Mouse (Mus musculus): Measurements from ENCODE around the gene Prkd3. TPM values are rescaled to one million over a fixed set of nuclear protein-coding genes. Genes with fewer than 3 reads are reported as not detected.

The Prkd3 gene
- polyA plus RNA-seq, 1 experiment: 19.0 TPM

DNA sequence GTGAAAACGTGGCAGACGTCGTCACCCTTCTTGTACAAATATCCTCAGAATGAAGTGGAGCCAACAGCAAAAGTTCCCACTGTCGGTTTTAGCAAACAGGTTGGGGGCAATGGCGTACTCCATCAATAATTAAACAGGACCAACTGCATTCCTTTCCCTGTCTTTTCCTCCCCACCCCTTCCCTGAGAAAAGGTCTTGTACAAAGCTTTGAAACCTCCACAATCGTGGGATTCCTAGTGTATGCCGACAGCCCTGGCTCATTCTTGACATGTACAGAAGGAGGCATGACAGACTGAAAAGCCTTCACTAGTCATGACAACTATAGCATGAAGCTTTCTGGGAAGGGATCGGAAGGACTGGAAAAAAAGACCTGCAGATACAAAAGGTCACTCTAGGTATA, 67.4 kb downstream of the Prkd3 start:
- Histone ChIP-seq H3K4me1 (ENCODE audit: control insufficient read depth, insufficient read depth, low read length) (no peaks in the 10 kb centered on the region), H3K4me3 (replicated peaks; ENCODE audit: extremely low read depth, low read depth, low read length) (no peak overlapping the region)
- no peak for TF ChIP-seq POLR2A (IDR thresholded peaks at IDR 0.05; ENCODE audit: borderline replicate concordance, extremely low read depth, low read depth, low read length)
- no peak for TF ChIP-seq CTCF (IDR thresholded peaks at IDR 0.05; ENCODE audit: insufficient read depth, low read length)
- WGBS: 66% methylated on average over 8 of the region's 8 CpGs
- DNase-seq: no peak

DNA sequence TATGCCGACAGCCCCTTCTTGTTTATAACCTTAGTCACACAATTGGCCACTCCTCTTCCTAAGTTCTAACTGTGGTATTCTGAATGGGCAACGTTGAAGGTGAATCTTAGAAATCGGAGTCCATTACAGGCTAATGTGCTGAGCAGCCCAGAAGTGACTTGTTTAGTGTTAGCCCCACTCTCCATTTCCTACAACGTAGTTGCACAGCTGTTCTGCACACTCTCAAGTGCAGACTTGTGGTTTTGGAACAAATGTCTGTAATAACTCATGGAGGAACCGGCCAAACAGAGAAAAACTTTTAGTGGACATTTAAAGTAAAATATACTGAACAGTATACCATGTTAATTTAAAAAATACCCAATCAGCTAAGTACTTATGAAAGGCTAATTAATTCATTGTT, 68.5 kb downstream of the Prkd3 start:
- no peaks in the 10 kb centered on the region for H3K4me1 ChIP-seq (ENCODE audit: control insufficient read depth, insufficient read depth, low read length)
- H3K4me3 ChIP-seq (replicated peaks; ENCODE audit: extremely low read depth, low read depth, low read length): no peak overlapping the region
- no peak for DNase-seq
- TF ChIP-seq POLR2A (IDR thresholded peaks at IDR 0.05; ENCODE audit: borderline replicate concordance, extremely low read depth, low read depth, low read length): no peak
- no peak for TF ChIP-seq CTCF (IDR thresholded peaks at IDR 0.05; ENCODE audit: insufficient read depth, low read length)
- WGBS: 73% methylated on average over 5 of the region's 5 CpGs

DNA sequence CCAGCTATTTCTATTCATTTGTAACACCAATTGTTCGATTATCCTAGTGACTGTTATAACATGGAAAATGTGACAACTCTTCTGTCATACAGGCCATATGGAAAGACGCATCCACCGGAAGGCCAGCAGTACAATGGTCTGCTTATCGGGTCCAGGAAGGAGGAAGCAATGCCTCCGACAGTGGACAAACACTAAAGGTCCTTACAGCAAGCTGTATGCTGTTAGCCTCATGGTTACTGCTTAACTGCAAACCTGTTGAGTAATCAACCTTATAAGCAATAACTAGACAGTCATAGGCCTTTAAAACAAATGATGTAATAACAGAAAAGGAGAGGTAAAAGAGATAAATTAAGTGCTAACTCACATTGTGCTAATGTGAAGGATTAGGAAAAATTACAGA, 69.4 kb downstream of the Prkd3 start:
- TF ChIP-seq POLR2A (IDR thresholded peaks at IDR 0.05; ENCODE audit: borderline replicate concordance, extremely low read depth, low read depth, low read length): no peak
- TF ChIP-seq CTCF (IDR thresholded peaks at IDR 0.05; ENCODE audit: insufficient read depth, low read length): no peak
- 86% methylated on average over 5 of the region's 5 CpGs for WGBS

DNA sequence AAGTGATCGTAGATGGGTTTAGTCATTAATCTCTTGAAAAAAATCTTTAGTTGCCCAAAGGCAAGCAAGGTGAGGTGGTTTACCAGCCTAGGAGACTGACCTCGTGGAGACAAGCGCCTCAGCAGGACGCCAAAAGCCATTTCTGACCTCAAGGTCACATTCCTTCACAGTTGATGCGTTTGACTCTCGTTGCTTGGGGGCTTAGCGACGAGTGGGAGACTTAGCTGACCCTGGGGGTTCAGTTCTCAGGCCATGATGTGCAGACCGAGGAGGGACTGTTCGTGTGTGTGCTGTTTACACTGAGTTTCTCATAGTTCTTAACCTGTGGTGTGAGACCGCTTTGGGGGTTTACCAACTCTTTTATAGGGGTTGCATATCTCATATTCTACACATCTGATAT, 78.0 kb downstream of the Prkd3 start:
- Histone ChIP-seq H3K4me1 (ENCODE audit: control insufficient read depth, insufficient read depth, low read length) (peaks cover 3% of the 10 kb centered on the region; the same call in 1 of the 2 replicates), H3K4me3 (replicated peaks; ENCODE audit: extremely low read depth, low read depth, low read length) (no peak overlapping the region)
- TF ChIP-seq CTCF (IDR thresholded peaks at IDR 0.05; ENCODE audit: insufficient read depth, low read length) (no peak), POLR2A (IDR thresholded peaks at IDR 0.05; ENCODE audit: borderline replicate concordance, extremely low read depth, low read depth, low read length) (no peak)
- 64% methylated on average over 11 of the region's 11 CpGs for WGBS
- no peak for DNase-seq

More for the DNA sequence above, 69.4 kb downstream of the Prkd3 start:
- Histone ChIP-seq H3K4me3 (replicated peaks; ENCODE audit: extremely low read depth, low read depth, low read length) (no peak overlapping the region), H3K4me1 (ENCODE audit: control insufficient read depth, insufficient read depth, low read length) (no peaks in the 10 kb centered on the region)
- no peak for DNase-seq

DNA sequence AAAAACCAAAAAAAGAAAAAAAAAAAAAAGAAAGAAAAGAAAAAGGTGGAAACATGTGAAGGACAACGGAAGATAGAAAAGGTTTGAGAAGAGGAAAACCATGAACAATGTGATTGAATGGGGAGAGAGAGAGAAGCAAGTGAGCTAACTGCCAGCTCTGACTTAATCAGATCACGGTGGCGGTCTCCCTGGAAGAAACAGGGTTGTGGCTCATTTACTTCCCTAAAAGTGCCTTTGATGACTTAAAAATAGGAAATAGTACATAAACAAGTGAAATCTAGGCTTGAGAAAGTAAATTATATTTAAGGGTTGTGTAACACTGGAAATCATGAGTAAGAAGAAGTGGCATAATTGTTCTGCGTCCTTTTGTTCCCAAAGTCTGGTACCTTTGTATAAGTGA, 81.7 kb downstream of the Prkd3 start:
- no peak for DNase-seq
- H3K4me3 ChIP-seq (replicated peaks; ENCODE audit: extremely low read depth, low read depth, low read length): no peak overlapping the region
- peaks cover 5% of the 10 kb centered on the region; the same call in 1 of the 2 replicates for H3K4me1 ChIP-seq (ENCODE audit: control insufficient read depth, insufficient read depth, low read length)
- 74% methylated on average over 4 of the region's 4 CpGs for WGBS
- no peak for TF ChIP-seq CTCF (IDR thresholded peaks at IDR 0.05; ENCODE audit: insufficient read depth, low read length)
- no peak for TF ChIP-seq POLR2A (IDR thresholded peaks at IDR 0.05; ENCODE audit: borderline replicate concordance, extremely low read depth, low read depth, low read length)

DNA sequence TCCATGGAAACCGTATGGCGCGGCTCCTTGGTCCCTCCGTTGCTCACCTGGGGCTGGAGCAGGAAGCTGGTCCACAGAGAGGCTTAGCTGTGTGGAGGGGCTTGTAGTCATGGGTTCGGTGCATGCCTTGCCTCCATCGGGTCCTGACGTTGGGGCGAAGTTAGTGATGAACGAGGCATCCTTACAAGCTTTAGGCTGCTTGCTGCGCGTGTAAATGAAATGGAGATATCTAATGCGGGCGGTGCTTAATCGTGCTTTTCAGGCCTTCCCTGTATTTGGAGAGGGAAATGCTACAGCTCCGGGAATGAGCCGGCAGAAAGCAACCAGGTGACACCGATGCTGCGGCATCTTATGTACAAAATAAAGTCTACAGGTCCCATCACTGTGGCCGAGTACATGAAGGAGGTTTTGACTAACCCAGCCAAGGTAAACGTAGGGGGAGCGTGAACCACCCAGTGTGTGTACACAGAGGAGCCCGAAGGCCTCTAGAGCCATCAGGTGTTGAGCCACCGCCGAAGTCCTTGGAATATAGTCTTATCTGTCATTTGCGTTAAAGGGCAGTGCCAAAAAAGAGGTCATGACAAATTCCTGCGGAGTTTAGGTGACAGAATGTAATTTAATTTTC, 83.3 kb downstream of the Prkd3 start:
- Histone ChIP-seq H3K4me1 (ENCODE audit: control insufficient read depth, insufficient read depth, low read length) (peaks cover 6% of the 10 kb centered on the region; the same call in 1 of the 2 replicates), H3K4me3 (replicated peaks; ENCODE audit: extremely low read depth, low read depth, low read length) (peak overlapping the region; percentile 99)
- DNase-seq: peak; percentile 14
- 8% methylated on average over 26 of the region's 26 CpGs for WGBS
- TF ChIP-seq POLR2A (IDR thresholded peaks at IDR 0.05; ENCODE audit: borderline replicate concordance, extremely low read depth, low read depth, low read length): no peak
- TF ChIP-seq CTCF (IDR thresholded peaks at IDR 0.05; ENCODE audit: insufficient read depth, low read length): no peak

DNA sequence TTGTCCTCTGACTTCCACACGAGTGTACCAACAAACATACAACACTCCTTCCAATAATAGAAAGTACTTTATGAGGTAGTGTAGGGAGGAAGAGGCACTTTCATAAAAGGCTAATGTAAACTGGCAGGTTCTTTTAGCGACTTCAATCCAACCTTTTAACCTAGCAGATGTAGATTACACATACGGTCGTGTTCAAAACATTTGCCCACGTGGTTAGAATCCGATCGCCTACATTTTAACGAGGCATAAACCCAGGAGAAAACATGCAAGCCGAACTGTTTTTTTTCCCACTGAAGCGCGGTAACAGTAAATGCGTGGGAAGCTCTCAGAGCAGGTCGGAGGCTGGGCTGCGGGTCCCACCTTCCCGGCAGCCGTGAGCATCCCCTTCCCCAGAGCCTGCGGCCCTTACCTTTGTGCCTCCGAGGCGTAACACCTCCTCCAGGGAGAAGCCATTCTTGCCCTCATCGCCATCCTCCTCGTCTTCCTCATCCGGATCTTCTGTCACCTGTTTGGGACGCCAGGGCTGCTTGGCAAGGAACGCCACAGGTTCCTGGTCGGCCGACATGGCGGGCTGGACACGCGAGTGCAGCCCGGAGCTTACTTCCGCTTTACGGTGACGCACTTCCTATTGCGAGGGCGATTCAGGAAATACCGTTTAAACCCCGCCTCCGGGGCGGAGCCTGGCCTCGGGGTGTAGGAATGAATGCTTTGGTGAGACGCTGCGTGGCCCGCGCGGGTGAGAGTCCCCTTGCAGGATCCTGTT, 84.0 kb downstream of the Prkd3 start, which contains the start of the genes Cebpz and Ndufaf7:
Cebpz (minus strand) TSS at position 601 of the 763 bp plus-strand sequence.
Ndufaf7 (plus strand) TSS at position 671 of the 763 bp plus-strand sequence.
- TF ChIP-seq CTCF (IDR thresholded peaks at IDR 0.05; ENCODE audit: insufficient read depth, low read length): no peak
- TF ChIP-seq POLR2A (IDR thresholded peaks at IDR 0.05; ENCODE audit: borderline replicate concordance, extremely low read depth, low read depth, low read length): peak; percentile 91
- WGBS: under 1% methylated on average over 45 of the region's 45 CpGs
- peak; percentile 96 for DNase-seq
- Histone ChIP-seq H3K4me3 (replicated peaks; ENCODE audit: extremely low read depth, low read depth, low read length) (peak within 1 kb of the TSS; percentile 99), H3K4me1 (ENCODE audit: control insufficient read depth, insufficient read depth, low read length) (peaks cover 6% of the 10 kb centered on the region; the same call in 1 of the 2 replicates)

DNA sequence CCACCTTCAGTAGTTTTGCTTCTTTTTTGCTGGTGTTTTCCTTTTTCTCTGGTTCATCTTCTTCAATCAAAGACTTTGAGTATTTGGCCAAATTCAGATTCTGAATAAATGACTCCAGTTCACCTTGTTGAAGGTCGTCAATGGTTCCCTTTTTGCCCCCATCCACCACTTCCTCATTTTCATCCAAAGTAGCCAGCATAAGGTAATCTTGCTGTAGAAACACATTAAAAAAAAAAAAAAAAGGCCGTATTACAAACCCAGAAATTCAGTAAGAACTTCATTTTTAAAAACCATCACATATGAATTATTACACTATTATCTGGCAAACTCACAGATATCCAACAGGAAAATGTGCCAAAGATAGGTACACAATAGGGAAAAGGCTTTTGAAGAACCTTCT, 84.8 kb downstream of the Prkd3 start:
- TF ChIP-seq POLR2A (IDR thresholded peaks at IDR 0.05; ENCODE audit: borderline replicate concordance, extremely low read depth, low read depth, low read length) (no peak), CTCF (IDR thresholded peaks at IDR 0.05; ENCODE audit: insufficient read depth, low read length) (no peak)
- Histone ChIP-seq H3K4me1 (ENCODE audit: control insufficient read depth, insufficient read depth, low read length) (peaks cover 6% of the 10 kb centered on the region; the same call in 1 of the 2 replicates), H3K4me3 (replicated peaks; ENCODE audit: extremely low read depth, low read depth, low read length) (no peak overlapping the region)
- DNase-seq: no peak
- WGBS: 62% methylated on average over 2 of the region's 2 CpGs

DNA sequence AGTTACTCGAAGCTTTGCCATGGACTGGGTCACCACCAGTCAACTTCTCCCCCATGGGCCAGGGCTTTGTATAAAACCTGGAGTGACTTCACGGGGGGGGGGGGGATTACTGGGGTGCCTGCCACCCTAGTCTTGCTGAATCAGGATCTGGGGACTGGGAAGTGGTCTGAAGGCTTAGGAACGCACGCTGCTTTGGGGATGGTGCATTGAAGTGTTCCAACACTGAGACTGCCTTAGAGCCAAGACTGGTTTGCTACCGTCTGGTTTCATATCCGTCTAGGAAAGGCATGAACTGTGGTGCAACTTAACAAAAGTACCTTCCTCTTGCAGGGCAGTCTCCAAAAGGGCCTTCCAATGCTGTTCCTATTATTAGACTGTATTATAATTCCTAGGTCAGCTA, 102.9 kb downstream of the Prkd3 start:
- 34% methylated on average over 6 of the region's 6 CpGs for WGBS
- peaks cover 10% of the 10 kb centered on the region for H3K4me1 ChIP-seq (ENCODE audit: control insufficient read depth, insufficient read depth, low read length)
- TF ChIP-seq CTCF (IDR thresholded peaks at IDR 0.05; ENCODE audit: insufficient read depth, low read length): no peak
- no peak for TF ChIP-seq POLR2A (IDR thresholded peaks at IDR 0.05; ENCODE audit: borderline replicate concordance, extremely low read depth, low read depth, low read length)
- no peak for DNase-seq
- no peak overlapping the region for H3K4me3 ChIP-seq (replicated peaks; ENCODE audit: extremely low read depth, low read depth, low read length)
